Mouse (Mus musculus) small intestine, adult 2 months (tissue): ENCODE results near the gene Smim11.

ENCODE experiments used
- CTCF ChIP-seq: fragments of 200-500 bp; IDR thresholded peaks from 2 replicates; pipeline ENCODE4 v1.5.1; 2012; ENCODE audit warnings: low read depth, mild to moderate bottlenecking, control low read depth, inconsistent platforms, low read length, moderate library complexity, mixed read lengths; ENCODE audit not compliant: insufficient replicate concordance, insufficient read length; ENCODE audit errors: extremely low read depth
- POLR2A ChIP-seq: fragments of 200-500 bp; IDR thresholded peaks from 2 replicates; pipeline ENCODE4 v1.6.1; 2012; ENCODE audit warnings: low read depth, mild to moderate bottlenecking, control low read depth, inconsistent platforms, low read length, moderate library complexity

DNA sequence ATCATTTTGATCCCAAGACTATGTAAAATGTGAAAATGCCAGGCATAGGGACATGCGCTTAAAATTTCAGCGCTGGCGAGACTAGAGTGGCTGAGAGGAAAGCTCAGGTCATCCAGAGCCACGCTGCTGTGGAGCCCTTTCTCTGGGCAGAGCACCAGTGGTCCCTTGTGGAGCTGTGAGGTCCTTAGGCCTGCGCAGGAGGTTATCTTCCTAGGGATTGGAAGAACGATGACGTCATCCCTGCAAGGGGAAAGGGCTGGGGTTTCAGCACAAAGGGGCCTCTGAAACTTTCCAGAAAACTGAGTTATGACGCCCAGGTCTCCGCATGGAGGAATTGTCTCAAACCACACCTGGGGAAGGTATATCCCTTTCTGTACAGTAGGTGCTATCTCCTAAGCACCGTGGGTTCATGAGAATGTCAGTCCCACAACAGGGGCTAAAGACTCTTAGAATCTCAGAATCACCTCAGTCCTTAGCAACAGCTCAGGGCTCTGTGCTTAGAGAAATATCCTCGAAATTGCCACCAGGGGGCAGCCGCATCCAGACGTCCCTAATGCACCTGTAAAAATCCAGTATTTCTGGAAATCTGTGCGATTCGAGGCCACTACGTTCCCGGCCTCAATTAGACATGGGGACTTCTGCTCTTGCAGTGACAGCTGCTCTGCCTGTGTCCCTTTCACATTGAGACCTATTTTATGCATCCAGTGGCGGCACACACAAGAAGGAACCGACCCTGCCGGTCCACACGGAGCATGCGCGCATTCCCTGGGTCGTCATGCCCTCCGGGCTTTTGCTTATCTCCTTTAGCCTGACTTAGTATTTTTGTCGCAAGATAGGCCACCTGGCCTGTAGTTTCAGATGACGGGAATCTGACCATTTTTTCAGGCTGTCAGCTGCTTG, 39.8 kb downstream of the Smim11 start:
- peak; percentile 86; the same call in 1 of the 2 replicates for TF ChIP-seq CTCF
- TF ChIP-seq POLR2A = no peak
